Mouse (Mus musculus): ENCODE data around the gene Ap2b1.

Ap2b1 gene

GRCm38 (mm10) chr11:83442596-83443267 lies 143.9 kb downstream of the Ap2b1 start:
- no peak for DNase-seq (ENCODE audit: low read depth, low spot score)

- DNase-seq (ENCODE audit: low read depth, low spot score), result no peak
Observed at GRCm38 (mm10) chr11:83443824-83444223, 145.0 kb downstream of the Ap2b1 start.

GRCm38 (mm10) chr11:83445001-83445400 lies 146.2 kb downstream of the Ap2b1 start:
- DNase-seq (ENCODE audit: low read depth, low spot score), result no peak

DNA sequence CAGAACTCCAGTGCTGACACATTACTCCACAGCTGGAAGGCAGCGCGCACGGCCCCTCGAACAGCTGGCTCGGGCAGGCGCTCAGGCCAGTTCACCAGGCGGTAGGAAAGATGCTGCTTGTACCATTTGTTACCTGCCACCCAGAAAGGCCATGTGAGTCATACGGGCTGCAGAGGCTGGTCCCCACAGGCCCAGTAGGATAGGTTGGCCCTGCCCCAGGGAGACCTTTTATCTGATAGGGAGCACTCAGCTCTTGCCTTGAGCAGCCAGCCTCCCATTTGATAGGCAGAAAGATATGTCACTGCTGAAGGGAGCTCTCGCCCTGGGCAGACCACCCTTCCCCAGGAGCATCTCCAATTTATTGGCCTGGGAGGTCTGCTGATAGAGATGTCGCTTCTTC lies 148.8 kb downstream of the Ap2b1 start:
- no peak for DNase-seq (ENCODE audit: low read depth, low spot score)

DNA sequence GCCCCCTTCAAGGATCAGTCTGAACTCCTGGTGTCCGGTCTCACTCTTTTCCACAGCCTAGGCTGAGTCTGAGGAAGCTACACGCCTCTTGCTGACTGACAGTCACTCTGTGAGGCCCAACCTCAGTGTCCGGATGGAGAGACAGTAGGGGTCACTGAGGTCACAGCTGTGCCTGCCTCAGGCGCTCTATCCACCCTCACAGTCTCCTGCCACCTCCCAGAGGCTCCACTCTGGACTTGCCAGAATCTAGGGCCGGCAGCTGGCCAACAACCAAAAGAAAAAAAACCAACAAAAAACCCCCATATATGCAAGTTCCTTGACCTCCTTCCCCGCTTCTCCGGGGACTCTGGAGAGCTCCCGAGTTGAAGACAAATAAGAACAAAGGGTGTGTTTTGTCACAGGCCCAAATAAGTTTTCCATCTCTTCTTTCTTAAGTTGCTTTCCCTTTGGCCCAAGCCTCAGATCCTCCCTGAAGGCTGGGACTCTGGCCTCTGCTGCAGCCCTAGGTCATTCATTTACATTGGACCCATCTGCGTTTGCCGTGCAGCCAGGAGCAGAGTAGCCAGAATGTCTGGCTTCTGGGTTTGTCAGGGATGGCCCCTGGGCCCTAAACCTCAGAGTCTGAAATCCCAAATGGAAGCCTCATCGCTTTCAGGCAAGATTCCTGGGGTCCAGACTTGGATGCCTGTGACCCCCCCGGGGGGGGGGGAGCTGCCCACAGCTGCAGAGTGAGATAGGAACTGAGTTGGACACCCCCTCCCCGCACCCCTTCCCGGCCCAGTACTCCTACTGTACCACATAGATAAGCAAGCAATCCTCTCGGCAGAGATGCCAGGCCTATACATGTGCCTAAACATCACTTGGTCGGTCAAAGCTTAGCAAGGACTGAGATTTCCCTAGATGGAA lies 149.4 kb downstream of the Ap2b1 start:
- DNase-seq (ENCODE audit: low read depth, low spot score), result no peak

DNA sequence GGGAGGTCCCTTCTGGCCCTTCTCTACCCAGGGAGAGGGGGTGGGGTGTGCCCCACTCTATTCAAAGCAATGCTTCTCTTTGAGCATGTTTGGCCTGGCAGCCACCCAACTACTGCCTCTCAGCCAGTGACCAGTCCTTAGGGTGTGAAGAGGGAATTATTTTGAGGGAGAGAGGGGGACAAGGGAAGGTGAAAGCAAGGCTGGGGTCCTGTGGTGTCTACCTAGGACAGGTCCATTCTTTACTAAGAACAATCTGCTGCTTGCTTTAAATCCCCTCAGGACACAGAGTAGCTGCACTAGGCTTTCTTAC lies 150.1 kb downstream of the Ap2b1 start:
- DNase-seq (ENCODE audit: low read depth, low spot score), result no peak

- no peak for DNase-seq (ENCODE audit: low read depth, low spot score)
Observed at GRCm38 (mm10) chr11:83449298-83449697, 150.5 kb downstream of the Ap2b1 start.

DNA sequence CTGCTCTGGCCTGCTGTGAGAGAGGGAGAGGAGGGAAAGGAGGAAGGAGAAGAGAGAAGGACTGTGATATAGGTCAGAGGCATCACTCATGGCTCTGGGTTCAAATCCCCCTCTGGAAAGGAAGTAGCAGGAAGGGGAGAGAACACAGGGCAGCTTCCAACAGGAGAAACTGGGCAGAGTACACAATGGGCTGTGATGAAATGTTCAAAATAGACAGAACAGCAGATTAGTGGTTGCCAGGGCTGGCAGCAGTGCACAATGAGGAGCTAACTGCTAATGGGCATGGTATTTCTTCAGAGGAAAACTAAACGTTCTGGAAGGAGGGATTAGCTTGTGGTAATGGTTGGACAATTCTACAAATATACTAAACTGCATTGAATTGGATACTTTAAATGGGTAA lies 151.7 kb downstream of the Ap2b1 start:
- no peak for DNase-seq (ENCODE audit: low read depth, low spot score)

DNA sequence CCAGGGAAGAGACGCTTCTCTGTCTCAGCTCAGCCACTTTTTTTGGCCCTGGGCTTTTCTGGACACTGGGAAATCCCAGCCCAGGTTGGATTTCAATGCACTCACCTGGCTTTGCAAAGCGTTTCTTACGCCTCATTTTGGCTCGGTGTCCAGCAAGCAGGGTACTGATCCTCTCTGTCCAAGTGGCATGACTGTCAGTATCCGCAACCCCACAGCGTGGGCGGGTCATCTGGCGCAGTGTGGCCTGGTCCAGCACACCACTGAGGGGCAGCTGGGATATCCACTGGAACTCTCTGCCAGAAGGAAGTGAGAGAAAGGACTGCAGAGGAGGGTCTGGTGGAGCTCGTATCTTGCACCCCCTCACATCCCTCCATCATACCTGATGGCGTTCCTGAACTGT lies 152.5 kb downstream of the Ap2b1 start:
- no peak for DNase-seq (ENCODE audit: low read depth, low spot score)

DNA sequence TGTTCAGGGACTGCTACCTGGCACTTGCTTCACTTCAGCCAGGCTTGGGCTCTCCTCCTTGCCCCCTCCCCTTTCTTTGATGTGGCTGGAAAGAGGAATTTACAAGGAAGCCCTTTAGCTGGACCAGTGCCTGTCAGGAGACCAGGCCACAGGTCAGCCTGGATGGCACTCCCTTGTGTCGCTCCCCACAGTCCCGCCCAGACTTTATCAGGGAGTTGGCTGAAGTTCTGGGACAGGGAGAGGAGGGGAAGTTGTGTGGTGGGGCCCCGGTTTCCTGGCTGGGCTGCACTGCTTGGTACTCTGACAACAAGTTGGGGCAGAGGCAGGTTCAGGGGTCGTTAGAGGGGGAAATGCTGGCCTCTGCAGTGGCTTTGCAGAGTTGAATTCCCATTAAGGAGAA lies 155.7 kb downstream of the Ap2b1 start:
- DNase-seq (ENCODE audit: low read depth, low spot score), result no peak

Data from brain, embryonic 18.5 days (tissue).